Mouse (Mus musculus) left cerebral cortex, postnatal 14 days (tissue): ENCODE results near the gene Cux1. TPM values are rescaled to one million over a fixed set of nuclear protein-coding genes. Genes with fewer than 3 reads are reported as not detected.
A peak's percentile ranks its signal among the peaks of the same experiment; 100 is the strongest.

Experiments used
- DNase-seq, 2 experiments: peaks; one replicate each; pipeline ENCODE4 v3.0.0; 2021 to 2022; ENCODE audit warnings: low spot score in 2 of 2, mixed read lengths in 1 of 2
- intact Hi-C: fragments of 180-260 bp; cut with DNase I; formaldehyde crosslinking; loops from one replicate; pipeline ENCODE4 v1.15.1; 2025
- total RNA-seq, 2 experiments: library from RNA; stranded (reverse); gene quantifications; 2 replicates each; pipeline ENCODE4 v1.2.3; 2021

Cux1 gene
- total RNA-seq, 2 experiments from 2014 or later, result 116 to 150 TPM

GRCm38 (mm10) chr5:136517510-136517909, 49.8 kb downstream of the Cux1 start:
- intact Hi-C loops, result no loop called here

GRCm38 (mm10) chr5:136516593-136516992, 50.7 kb downstream of the Cux1 start:
- intact Hi-C loops, result no loop called here
- DNase-seq, result no peak

More at GRCm38 (mm10) chr5:136517510-136517909, 49.8 kb downstream of the Cux1 start:
- no peak for DNase-seq

DNA sequence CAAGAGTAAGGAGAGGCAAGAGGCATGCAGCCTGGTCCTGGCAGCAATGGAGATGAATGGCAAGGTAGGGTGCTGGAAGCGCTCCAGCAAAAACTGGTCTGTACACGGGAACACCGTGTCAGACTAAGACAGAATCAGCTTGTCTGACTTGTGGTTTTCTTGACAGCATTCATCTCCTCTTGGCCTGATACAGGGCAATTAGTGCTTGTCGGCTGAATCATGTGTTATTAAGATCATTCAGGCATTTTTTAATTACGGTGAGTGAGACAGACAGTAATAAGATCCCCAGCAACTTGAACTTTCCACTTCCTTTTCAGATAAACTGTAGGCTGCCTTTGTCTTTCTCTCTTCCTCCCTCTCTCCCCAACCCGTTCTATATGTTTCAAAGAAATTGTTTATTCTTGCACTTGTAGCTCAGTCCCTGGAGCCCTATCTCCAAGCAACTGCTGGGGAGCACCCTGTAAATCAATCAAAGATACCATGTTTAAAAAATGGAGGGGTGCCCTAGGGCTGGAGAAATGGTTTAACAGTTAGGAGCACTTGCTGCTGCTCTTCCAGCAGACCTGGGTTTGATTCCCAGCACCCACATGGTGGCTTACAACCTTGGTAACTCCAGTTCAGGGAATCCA, 53.1 kb downstream of the Cux1 start:
- intact Hi-C loops, result no loop called here

GRCm38 (mm10) chr5:136512103-136512674, 55.1 kb downstream of the Cux1 start:
- DNase-seq, result no peak
- intact Hi-C loops, result no loop called here

More for the DNA sequence above, 53.1 kb downstream of the Cux1 start:
- DNase-seq, result no peak

GRCm38 (mm10) chr5:136511378-136511777, 55.9 kb downstream of the Cux1 start:
- DNase-seq, result no peak
- intact Hi-C loops, result no loop called here

DNA sequence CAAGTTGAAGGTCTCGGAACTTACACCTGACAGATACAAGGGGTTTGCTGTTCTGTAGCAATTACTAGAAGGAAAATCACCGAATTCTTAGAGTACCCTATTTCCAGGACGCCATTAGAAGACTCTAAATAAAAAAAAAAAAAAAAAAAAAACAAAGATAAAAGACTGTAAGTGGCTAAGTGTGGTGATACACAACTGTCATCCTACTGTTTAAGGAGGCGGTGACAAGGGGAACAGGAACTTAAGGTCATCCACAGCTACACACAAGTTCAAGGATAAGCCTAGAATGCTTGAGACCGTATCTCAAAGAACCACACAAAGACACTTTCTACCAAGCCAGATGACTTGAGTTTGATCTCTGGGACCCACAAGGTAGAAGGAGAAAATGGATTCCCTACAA, 56.7 kb downstream of the Cux1 start:
- intact Hi-C loops, result no loop called here
- DNase-seq, result no peak

DNA sequence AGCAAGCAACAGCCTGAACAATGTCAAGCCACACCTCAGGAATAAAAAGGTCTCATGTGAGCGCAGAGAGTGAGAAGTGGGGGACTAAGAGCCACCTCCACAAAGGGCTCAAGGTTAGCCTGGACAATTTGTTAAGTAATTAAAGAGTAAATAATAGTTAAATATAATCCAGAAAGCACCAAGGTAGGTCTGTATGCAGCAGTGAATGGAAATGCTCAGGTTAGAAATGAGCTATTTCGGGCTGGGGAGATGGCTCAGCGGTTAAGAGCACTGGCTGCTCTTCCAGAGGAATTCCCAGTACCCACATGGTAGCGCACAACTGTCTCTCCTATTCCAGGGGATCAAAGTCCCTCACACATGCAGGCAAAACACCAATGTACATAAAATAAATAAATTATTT, 59.7 kb downstream of the Cux1 start:
- intact Hi-C loops, result no loop called here
- DNase-seq, result no peak

DNA sequence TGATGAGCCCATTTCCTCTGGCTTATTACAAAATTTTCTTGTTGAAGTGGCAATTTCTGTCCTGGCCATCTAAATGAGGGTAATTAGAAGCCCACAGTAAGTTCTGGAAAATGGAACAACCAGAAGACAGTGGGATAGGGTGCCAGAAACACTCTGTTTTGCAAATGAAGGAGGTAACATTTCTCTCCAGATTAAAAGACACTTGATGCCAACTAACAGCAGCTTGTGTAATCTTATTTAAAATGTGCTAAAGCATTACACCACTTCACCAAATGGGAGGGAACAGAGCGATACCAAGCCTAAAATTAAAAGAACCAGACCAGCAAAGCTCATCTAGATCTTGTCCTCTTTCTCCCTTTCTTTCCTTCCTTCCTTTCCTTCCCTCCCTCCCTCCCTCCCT, 61.0 kb downstream of the Cux1 start:
- peak in 1 of 2 experiments; percentile 54 for DNase-seq
- intact Hi-C loops, result no loop called here

DNA sequence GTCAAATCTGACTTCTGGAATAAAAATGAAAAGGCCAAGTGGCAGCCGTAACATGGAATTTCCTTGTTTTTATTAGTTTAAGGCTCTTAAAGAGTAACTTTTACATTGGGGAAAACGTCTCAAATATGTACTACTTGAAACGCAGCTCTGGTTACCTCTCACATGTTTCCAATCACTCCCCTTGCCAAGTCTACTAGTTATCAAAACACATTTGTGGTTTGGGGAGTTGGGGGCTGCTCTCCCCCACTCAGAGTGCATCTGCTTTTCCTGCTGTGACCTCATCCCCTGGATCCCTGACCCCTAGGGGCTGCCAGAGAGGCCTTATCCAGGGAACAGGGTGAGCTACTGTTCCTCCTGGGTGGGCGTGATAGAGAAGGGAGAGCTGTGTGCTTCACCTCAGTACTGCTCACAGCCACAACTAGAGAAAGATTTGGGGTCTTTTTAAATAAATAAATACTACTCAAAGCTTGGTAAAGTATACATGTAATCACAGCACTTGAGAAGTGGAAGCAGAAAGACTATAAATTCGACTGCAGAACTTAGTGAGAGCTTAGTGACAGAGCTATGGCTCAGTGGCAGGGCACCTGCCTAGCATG, 64.7 kb downstream of the Cux1 start:
- DNase-seq, result no peak
- intact Hi-C loops, result no loop called here

DNA sequence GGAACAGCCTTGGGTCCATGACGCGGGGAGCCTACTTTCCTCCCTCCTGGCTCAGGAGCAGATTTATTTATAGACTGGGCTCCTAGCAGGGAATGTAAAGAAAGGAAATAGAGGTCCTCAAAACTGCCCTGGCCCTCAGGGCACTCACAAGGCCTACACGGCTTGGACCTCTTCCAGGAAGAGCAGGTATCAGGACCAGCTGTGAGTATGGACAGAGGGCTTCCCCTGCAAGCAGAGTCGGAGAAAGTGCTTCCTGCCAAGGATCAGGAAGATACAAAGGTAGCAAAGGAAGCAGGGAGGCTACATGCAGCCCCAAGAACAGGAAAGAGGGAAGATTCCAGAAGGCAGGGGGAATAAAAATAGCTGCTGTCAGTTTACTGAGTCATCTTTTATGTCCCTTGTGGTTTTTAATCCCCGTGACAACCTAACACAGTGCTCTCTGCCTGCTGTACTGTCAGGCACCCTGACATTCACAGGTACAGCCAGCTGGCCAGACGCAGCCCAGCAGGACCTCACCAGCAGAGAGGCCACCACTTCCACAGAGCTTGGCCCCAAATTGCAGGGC, 66.9 kb downstream of the Cux1 start:
- DNase-seq, result peak in 1 of 2 experiments; percentile 38
- intact Hi-C loops, result no loop called here

- intact Hi-C loops, result no loop called here
- DNase-seq, result no peak
Measured at GRCm38 (mm10) chr5:136499316-136499715, 68.0 kb downstream of the Cux1 start.

GRCm38 (mm10) chr5:136498741-136499140, 68.5 kb downstream of the Cux1 start:
- no peak for DNase-seq
- intact Hi-C loops, result no loop called here

- intact Hi-C loops, result no loop called here
- DNase-seq, result no peak
Measured at GRCm38 (mm10) chr5:136497301-136497700, 70.0 kb downstream of the Cux1 start.

DNA sequence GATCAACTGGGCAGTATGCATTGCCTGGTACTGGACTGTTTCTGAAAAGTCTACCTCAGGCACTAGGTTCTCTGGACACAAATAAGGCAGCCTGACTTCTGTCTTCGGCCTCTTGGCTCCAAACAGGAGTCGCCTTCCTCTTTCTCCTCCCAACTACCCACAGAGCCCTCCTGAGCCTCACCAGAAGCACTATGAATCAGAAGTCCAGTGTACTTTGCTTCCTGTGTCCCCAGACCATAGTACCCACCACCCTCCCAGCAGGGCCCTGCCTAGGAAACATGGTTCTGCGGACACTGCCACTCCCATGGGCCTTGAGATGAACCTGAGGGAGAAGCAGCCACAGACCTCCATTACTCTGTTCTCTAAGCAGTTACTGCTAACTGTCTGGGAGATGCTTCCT, 71.7 kb downstream of the Cux1 start:
- no peak for DNase-seq
- intact Hi-C loops, result no loop called here

GRCm38 (mm10) chr5:136494927-136495326, 72.4 kb downstream of the Cux1 start:
- intact Hi-C loops, result no loop called here
- no peak for DNase-seq

DNA sequence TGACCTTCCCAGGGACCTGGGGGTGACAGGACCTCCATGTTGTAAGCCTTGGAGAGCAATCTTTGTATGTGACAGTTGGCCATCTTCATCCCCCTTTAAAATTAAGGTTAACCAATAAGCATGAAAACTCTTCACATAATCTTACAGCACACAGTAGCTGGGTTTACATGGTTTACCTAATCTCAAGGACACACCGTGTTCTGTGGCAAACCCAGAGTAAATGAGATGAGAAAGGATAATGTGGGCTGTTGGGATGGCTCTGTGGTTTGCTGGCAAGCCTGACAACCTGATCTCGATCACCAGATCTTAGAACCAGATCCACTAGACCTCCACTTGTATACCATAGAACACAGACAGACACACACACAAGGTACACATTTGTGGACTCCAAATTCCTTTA, 73.0 kb downstream of the Cux1 start:
- DNase-seq, result no peak

DNA sequence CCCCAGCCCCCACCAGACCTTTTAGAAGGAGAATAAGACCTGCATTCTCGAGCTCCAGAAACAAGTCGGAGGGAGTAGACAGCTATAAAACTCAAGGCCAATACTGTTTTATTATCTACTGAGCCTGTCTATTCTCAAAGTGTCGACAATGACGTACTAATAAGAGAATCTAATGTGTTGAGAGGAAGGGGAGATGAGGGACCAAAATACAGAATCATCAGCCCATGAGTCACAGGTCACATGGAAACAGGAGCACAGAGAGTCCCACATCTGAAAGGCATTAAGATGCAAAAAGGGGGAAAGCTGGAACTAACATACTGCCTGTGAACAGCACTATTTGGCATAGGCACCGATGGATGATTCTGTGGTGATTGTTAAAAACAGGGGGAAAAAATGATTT, 77.8 kb downstream of the Cux1 start:
- no peak for DNase-seq
- intact Hi-C loops, result loop anchor here (5.0 kb wide), 1 partner anchor 78 kb away; the partner anchor contains the start of gene Cux1

More for the DNA sequence above, 73.0 kb downstream of the Cux1 start:
- intact Hi-C loops, result no loop called here

- no peak for DNase-seq
- intact Hi-C loops, result loop anchor here (5.0 kb wide), 1 partner anchor 79 kb away; the partner anchor contains the start of gene Cux1
Measured at GRCm38 (mm10) chr5:136488721-136489120, 78.6 kb downstream of the Cux1 start.

DNA sequence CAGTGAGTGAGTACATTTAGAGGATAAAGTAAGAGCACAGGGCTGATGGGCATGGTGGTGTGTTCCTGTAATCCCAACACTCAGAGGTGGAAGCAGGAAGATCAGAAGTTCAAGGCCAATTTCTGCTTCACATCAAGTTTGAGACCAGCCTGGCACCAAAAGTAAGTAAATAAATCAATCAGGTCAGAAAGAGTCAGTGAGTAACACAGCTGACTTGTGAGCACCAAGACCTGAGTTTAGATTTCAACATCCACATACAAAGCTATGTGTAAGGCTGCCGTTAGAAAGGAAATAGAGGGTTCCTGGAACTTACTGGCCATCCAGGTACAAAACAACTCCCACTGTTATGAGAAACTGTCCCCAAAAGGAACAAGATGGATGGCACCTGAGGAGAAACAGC, 79.1 kb downstream of the Cux1 start:
- no peak for DNase-seq
- intact Hi-C loops, result loop anchor here (5.0 kb wide), 1 partner anchor 79 kb away; the partner anchor contains the start of gene Cux1

GRCm38 (mm10) chr5:136487397-136488093, 79.7 kb downstream of the Cux1 start:
- intact Hi-C loops, result loop anchor here (5.0 kb wide), 1 partner anchor 80 kb away; the partner anchor contains the start of gene Cux1
- peak; percentile 63 to 73 for DNase-seq
